Mouse (Mus musculus) urinary bladder, adult 2 months (tissue): ENCODE results near the gene Igfbp2. TPM values are rescaled to one million over a fixed set of nuclear protein-coding genes. Genes with fewer than 3 reads are reported as not detected.
A peak's percentile ranks its signal among the peaks of the same experiment; 100 is the strongest.

Experiments
- DNase-seq: peaks from one replicate; pipeline ENCODE4 v3.0.0; 2022; ENCODE audit warnings: low spot score
- polyA plus RNA-seq: library from polyadenylated mRNA; depleted of rRNA; stranded (reverse); fragments of >200 nt; gene quantifications from 2 replicates; pipeline ENCODE4 v1.2.3, GENCODE M21; 2012; rRNA removed

Igfbp2 gene
- polyA plus RNA-seq, result 874 and 1,097 TPM in 2 replicates

GRCm38 (mm10) chr1:72823751-72824706, at the start of gene Igfbp2:
Gene Igfbp2, plus strand, starts transcription at chr1:72824503.
- peak; percentile 62 for DNase-seq

DNA sequence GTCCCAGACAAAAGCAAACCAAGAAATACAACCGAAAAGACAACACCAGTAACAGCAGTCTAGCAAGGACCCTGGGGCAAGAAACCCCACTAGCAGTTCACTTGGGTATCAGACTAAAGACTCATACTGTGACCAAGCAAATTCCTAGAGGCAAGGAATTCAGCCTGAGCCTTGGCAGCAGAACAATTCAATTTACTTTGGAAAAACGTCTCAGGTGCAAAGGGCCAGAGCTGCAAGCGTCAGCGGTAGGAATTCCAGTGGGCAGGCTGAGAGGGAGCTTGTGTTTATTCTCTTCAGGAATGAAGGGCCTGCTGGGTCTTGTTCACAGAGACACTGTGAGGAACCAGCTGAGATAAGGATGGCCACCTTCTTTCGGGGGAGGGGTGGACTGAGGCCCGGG, 45.5 kb upstream of the Igfbp2 start:
- no peak for DNase-seq

DNA sequence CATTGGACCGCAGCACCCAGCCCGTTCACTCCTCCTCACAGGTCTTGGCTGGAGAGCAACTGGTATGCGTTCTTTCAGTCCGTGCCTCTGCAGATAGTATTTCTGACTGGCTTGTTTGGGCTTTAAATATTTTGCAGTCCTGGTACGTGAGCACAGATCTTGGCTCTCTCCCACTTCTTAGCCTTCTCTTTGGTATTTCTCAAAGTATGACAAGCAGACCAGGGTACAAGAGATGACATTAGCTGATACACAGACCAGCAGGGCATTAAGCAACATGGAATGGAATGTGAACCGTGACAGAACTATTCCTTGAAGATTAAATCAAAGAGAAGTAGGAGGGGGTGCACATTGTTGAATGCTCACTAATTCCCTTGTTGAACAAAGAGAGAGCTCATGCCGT, 43.6 kb upstream of the Igfbp2 start:
- DNase-seq, result no peak

DNA sequence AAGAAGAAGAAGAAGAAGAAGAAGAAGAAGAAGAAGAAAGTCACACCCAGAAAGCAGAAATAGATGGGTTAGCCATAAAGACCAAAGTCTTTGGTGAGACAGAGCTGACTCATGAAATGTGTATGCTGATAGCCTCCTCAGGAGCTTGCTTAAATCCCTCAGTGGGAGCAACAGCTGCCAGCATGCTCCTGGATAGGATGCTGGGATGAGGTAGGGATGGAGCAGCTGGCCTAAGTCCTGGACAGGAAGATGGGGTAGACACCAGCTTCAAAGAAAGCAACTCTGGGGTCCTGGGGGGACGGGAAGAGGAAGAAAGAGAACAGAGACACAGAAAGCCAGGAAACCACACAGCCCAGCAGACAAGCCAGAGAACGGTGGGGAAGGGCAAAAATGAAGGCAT, 41.0 kb upstream of the Igfbp2 start:
- no peak for DNase-seq

- DNase-seq, result no peak
Measured at GRCm38 (mm10) chr1:72784018-72784417, 40.3 kb upstream of the Igfbp2 start.

DNA sequence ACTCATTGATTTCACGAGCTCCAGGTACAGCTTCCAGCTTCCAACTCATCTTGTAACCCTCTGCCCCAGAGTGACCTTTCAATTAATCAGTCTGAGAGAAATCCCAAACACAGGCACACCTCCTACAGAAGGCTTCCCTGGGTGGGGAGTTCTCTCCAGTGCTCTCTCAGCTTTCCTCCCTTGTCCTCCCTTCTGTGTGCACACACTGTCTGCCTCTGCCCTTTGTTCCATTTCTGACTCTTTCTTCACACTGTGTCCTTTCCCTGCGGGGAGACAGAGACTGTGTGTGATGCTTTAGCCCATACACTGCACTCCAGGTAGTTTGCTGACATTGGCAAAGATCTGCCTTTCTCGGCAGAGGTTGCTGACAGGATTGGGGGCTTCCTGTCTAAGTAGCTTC, 33.6 kb upstream of the Igfbp2 start:
- no peak for DNase-seq

DNA sequence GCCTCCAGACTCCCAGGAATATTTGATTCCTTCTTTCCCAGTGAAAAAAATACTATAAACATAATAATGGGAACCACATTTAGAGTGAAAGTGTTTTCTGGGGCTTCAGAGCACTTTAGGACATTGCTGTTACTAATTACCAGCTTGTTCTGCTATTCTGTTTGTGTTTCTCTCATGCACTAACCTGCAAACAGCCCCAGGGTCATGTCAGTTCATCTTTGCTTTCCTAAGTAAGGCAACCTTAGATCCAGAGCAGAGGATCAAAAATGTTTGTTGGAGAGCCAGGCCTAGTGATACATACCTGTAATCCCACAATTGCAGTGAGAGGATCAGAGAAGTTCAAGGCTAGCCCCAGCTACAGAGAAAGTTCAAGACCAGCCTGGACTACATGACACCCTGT, 32.6 kb upstream of the Igfbp2 start:
- DNase-seq, result no peak

- DNase-seq, result no peak
Measured at GRCm38 (mm10) chr1:72792262-72792661, 32.0 kb upstream of the Igfbp2 start.

- no peak for DNase-seq
Measured at GRCm38 (mm10) chr1:72793230-72793629, 31.1 kb upstream of the Igfbp2 start.

DNA sequence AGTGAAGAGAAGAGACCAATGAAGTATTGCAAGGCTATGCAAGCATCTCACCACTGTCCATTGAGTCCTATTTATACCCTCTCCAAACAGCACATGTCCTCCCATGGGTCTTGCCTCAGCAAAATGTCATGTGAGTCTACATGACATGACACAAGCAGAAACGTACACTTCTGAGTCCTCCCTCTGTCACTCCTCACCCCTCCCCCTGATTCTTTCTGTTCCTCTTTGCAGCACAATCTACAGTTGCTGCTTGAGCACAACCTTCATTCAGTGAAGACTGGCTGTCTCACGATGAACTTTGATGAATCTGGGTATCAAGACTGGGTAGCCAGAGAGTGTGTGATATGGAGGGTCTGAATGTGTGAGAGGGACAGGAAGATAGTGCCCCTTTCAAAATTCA, 28.2 kb upstream of the Igfbp2 start:
- DNase-seq, result no peak

DNA sequence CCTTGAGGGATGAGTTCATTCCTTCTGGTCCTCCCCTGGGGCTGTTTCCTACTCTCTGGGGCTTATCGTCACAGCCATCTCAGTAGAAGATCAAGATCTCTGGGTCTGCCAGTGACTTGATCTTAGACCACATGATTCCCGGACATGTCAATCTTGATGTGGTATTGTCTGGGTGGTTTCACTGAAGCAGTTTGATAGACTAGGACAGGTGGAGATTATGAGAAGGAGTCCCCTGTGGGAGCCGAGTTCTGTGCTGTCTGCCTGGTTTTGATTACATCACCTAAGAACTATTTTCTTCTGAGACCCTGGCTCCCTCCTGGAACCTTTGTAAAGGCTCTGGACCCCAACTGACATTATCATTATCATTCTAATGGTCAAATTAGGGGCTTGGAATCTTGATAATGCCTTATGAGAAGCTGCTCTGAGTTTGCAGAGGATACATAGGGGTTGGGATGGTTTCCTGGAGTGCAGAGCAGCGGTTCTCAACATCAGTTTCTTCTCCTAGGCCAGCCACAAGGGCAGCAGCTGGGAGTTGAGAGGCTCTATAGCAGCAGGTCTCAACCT, 27.1 kb upstream of the Igfbp2 start:
- no peak for DNase-seq

- DNase-seq, result no peak
Measured at GRCm38 (mm10) chr1:72798441-72798840, 25.9 kb upstream of the Igfbp2 start.

DNA sequence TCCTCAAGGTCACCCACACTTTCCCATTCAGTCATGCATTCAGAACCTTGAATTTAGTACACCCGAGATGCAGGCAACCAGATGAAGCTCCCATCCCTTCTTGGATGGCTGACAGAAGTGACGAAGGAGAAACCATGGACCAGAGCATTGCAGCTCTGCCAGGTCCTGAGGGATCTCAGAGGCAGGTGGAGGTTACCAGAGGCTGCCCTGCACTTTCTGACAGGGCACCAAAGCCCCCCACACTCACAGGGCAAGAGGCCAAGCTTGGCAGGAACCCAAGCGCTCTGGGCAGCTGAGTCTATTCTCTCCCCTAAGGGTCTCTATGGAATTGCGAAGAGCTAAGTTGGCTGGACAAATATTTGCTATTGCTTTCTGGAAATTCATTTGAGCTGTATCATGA, 20.3 kb upstream of the Igfbp2 start:
- DNase-seq, result no peak

- no peak for DNase-seq
Measured at GRCm38 (mm10) chr1:72805037-72805436, 19.3 kb upstream of the Igfbp2 start.

GRCm38 (mm10) chr1:72805476-72806043, 18.7 kb upstream of the Igfbp2 start:
- no peak for DNase-seq

- DNase-seq, result no peak
Measured at GRCm38 (mm10) chr1:72806044-72806584, 18.2 kb upstream of the Igfbp2 start.

- DNase-seq, result no peak
Measured at GRCm38 (mm10) chr1:72809304-72809703, 15.0 kb upstream of the Igfbp2 start.

DNA sequence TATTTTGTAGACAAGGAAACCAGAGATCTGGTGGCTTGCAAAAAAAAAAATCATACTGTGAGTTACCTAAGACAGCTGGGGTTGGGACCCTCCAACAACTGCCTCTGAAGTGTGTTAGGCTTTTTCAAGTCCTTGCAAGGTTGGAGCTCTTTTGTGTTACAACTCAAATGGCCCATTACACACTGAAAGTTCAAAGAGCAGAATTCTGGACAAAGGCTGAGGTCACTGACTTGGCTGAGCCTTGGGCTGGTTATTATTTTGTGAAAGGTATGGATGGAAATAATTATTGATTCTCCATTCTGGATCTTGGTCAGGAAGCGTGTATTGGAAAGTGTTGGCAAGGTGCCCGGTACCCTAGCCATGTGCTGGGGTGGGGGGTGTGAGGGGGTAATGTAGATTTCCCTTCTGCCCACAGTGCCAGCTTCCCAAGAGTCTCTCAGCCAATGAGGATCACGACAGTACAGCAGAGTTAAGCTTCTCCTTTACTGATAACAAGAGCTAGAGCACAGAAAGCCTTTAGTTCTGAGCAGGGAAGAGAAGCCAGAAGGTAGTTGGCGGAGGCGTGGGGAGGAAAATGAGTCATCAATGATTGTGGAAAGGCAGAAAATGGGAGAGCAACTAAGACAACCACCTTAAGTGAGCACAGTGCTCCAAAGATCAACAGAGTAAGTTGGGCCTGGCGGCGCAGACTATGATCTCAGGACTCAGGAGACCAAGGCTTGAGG, 14.2 kb upstream of the Igfbp2 start:
- no peak for DNase-seq

GRCm38 (mm10) chr1:72811061-72811460, 13.2 kb upstream of the Igfbp2 start:
- no peak for DNase-seq

- DNase-seq, result no peak
Measured at GRCm38 (mm10) chr1:72813089-72813638, 11.1 kb upstream of the Igfbp2 start.

GRCm38 (mm10) chr1:72813639-72814403, 10.5 kb upstream of the Igfbp2 start:
- DNase-seq, result no peak
